Mouse (Mus musculus) spleen, adult 2 months (tissue): ENCODE measurements around the gene Pim2. TPM values are rescaled to one million over a fixed set of nuclear protein-coding genes. Genes with fewer than 3 reads are reported as not detected.

Source experiments
- DNase-seq, 2 experiments: peaks; one replicate each; pipeline versions ENCODE4 v3.0.0 to v3.0.0-alpha.2; 2012 to 2021; ENCODE audit warnings: low spot score in 2 of 2, low read depth in 1 of 2
- H3K27ac ChIP-seq: fragments of 200-500 bp; 2 replicates; pipeline ENCODE4 v1.5.1; 2012; ENCODE audit warnings: low read length, inconsistent platforms; ENCODE audit not compliant: insufficient read depth
- H3K27me3 ChIP-seq: fragments of 200-500 bp; 2 replicates; pipeline ENCODE4 v1.6.1; 2012; ENCODE audit warnings: mild to moderate bottlenecking, moderate library complexity, low read length, inconsistent platforms; ENCODE audit not compliant: control insufficient read depth, insufficient read depth
- H3K36me3 ChIP-seq: fragments of 200-500 bp; 2 replicates; pipeline ENCODE4 v1.6.1; 2012; ENCODE audit warnings: mild to moderate bottlenecking, low read length, inconsistent platforms; ENCODE audit not compliant: control insufficient read depth, insufficient read depth
- H3K4me1 ChIP-seq: fragments of 200-500 bp; 2 replicates; pipeline ENCODE4 v1.6.1; 2011; ENCODE audit warnings: inconsistent platforms; ENCODE audit not compliant: control insufficient read depth, insufficient read depth, insufficient read length
- H3K4me3 ChIP-seq: fragments of 200-500 bp; 2 replicates; pipeline ENCODE4 v1.5.1; 2011; ENCODE audit warnings: mild to moderate bottlenecking, inconsistent platforms; ENCODE audit not compliant: insufficient read depth, insufficient read length; ENCODE audit errors: extremely low read depth
- CTCF ChIP-seq: fragments of 200-500 bp; IDR thresholded peaks from 2 replicates; pipeline ENCODE4 v1.5.1; 2011; ENCODE audit warnings: mild to moderate bottlenecking, inconsistent platforms; ENCODE audit not compliant: insufficient read depth, insufficient read length, insufficient replicate concordance; ENCODE audit errors: extremely low read depth
- POLR2A ChIP-seq: fragments of 200-500 bp; IDR thresholded peaks from 2 replicates; pipeline ENCODE4 v1.6.1; 2011; ENCODE audit warnings: low read depth, low read length, inconsistent platforms
- WGBS: fragments of 180-500 bp; shearing (Covaris S2); methylation state at CpG from one replicate; pipeline ENCODE4 v1.1.7; 2018; 5-methylcytosine and 5-hydroxymethylcytosine counted together
- polyA plus RNA-seq: library from polyadenylated mRNA; depleted of rRNA; stranded (reverse); fragments of >200 nt; gene quantifications from 2 replicates; pipeline ENCODE4 v1.2.3, GENCODE M21; 2012

The Pim2 gene
- polyA plus RNA-seq, 1 experiment: 40.1 TPM

GRCm38 (mm10) chrX:7869826-7870225, 8.2 kb upstream of the Pim2 start:
- TF ChIP-seq POLR2A (no peak), CTCF (no peak)
- WGBS: 78% methylated on average over 3 of the region's 3 CpGs

GRCm38 (mm10) chrX:7878495-7878894, 433 bp downstream of the Pim2 start:
- DNase-seq: no peak
- H3K4me3 ChIP-seq: peak overlapping the region; percentile 85
- TF ChIP-seq CTCF (no peak), POLR2A (no peak)
- peak overlapping the region; percentile 62 for H3K27ac ChIP-seq
- H3K27me3 ChIP-seq: no peaks in the 10 kb centered on the region
- no peaks in the 10 kb centered on the region; the same call in 1 of the 2 replicates for H3K4me1 ChIP-seq
- H3K36me3 ChIP-seq: peaks cover 6% of the 10 kb centered on the region
- WGBS: 26% methylated on average over 21 of the region's 21 CpGs

More at GRCm38 (mm10) chrX:7869826-7870225, 8.2 kb upstream of the Pim2 start:
- DNase-seq: no peak
- Histone ChIP-seq H3K27me3 (no peaks in the 10 kb centered on the region), H3K4me1 (peaks cover 11% of the 10 kb centered on the region), H3K27ac (no peak overlapping the region), H3K4me3 (no peak overlapping the region), H3K36me3 (peaks cover 13% of the 10 kb centered on the region)

- Histone ChIP-seq H3K4me3 (peak overlapping the region; percentile 18; the same call in 1 of the 2 replicates), H3K27me3 (no peaks in the 10 kb centered on the region), H3K4me1 (no peaks in the 10 kb centered on the region; the same call in 1 of the 2 replicates), H3K36me3 (no peaks in the 10 kb centered on the region; the same call in 1 of the 2 replicates), H3K27ac (no peak overlapping the region)
- peak; percentile 64 to 74 for DNase-seq
- 27% methylated on average over 11 of the region's 11 CpGs for WGBS
- TF ChIP-seq CTCF: peak; percentile 32; the same call in 1 of the 2 replicates
- TF ChIP-seq POLR2A: no peak
Measured at GRCm38 (mm10) chrX:7879819-7880218, 1.8 kb downstream of the Pim2 start.

- WGBS: 16% methylated on average over 49 of the region's 49 CpGs
- peak within 1 kb of the TSS; percentile 73 for H3K4me3 ChIP-seq
- H3K4me1 ChIP-seq: no peaks in the 10 kb centered on the region; the same call in 1 of the 2 replicates
- no peaks in the 10 kb centered on the region for H3K27me3 ChIP-seq
- peak within 1 kb of the TSS; percentile 82 for H3K27ac ChIP-seq
- peaks cover 1% of the 10 kb centered on the region; the same call in 1 of the 2 replicates for H3K36me3 ChIP-seq
- no peak for TF ChIP-seq CTCF
- peak; percentile 22; the same call in 1 of the 2 replicates for TF ChIP-seq POLR2A
- DNase-seq: peak; percentile 64 to 71
Measured at GRCm38 (mm10) chrX:7883841-7884567, 5.9 kb downstream of the Pim2 start, which contains the start of gene Slc35a2. TSS of gene Slc35a2 (plus strand) at chrX:7884028.

GRCm38 (mm10) chrX:7898211-7898610, 20.1 kb downstream of the Pim2 start:
- H3K4me3 ChIP-seq: peak overlapping the region; percentile 82
- 22% methylated on average over 13 of the region's 13 CpGs for WGBS
- peak overlapping the region; percentile 92 for H3K27ac ChIP-seq
- H3K36me3 ChIP-seq: peaks cover 9% of the 10 kb centered on the region
- DNase-seq: peak in 1 of 2 experiments; percentile 30
- no peaks in the 10 kb centered on the region for H3K4me1 ChIP-seq
- TF ChIP-seq POLR2A: no peak
- no peak for TF ChIP-seq CTCF
- no peaks in the 10 kb centered on the region for H3K27me3 ChIP-seq

- no peaks in the 10 kb centered on the region for H3K4me1 ChIP-seq
- peaks cover 6% of the 10 kb centered on the region for H3K36me3 ChIP-seq
- TF ChIP-seq POLR2A (peak; percentile 7; the same call in 1 of the 2 replicates), CTCF (no peak)
- 21% methylated on average over 62 of the region's 62 CpGs for WGBS
- peak within 1 kb of the TSS; percentile 82 for H3K4me3 ChIP-seq
- H3K27ac ChIP-seq: peak within 1 kb of the TSS; percentile 96
- no peaks in the 10 kb centered on the region for H3K27me3 ChIP-seq
- DNase-seq: peak; percentile 85 to 89
Measured at GRCm38 (mm10) chrX:7898880-7899874, 21.1 kb downstream of the Pim2 start, which contains the start of the genes Pqbp1 and Timm17b. TSS of gene Pqbp1 (minus strand) at chrX:7899269. TSS of gene Timm17b (plus strand) at chrX:7899357.
